Mouse (Mus musculus) thymus, adult 2 months (tissue): ENCODE measurements at regions not wholly inside any gene's neighbourhood (a gene's known extent, or its start where the extent isn't known, plus 50 kb on each side); places are given as distances from the start of the nearest gene placed in this dataset.
"Not testable (repeated sequence)": the region's sequence is repeated elsewhere in the genome, so short reads cannot be mapped to it uniquely, and the experiment has no call there.

ENCODE experiments used
- DNase-seq: peaks from one replicate; pipeline ENCODE4 v3.0.0; 2021
- H3K27ac ChIP-seq: fragments of 200-500 bp; 2 replicates; pipeline ENCODE4 v1.5.1; 2012; ENCODE audit warnings: low read length, control low read depth; ENCODE audit not compliant: control insufficient read depth, insufficient read depth
- H3K27me3 ChIP-seq: fragments of 200-500 bp; 2 replicates; pipeline ENCODE4 v1.6.1; 2012; ENCODE audit warnings: mild to moderate bottlenecking, low read length, moderate library complexity, mixed read lengths; ENCODE audit not compliant: control insufficient read depth, insufficient read depth
- H3K36me3 ChIP-seq: fragments of 200-500 bp; 2 replicates; pipeline ENCODE4 v1.6.1; 2012; ENCODE audit warnings: mild to moderate bottlenecking, low read length, moderate library complexity; ENCODE audit not compliant: control insufficient read depth, insufficient read depth
- H3K4me1 ChIP-seq: fragments of 200-500 bp; replicated peaks from 2 replicates; pipeline ENCODE4 v1.6.1; 2012; ENCODE audit warnings: low read length; ENCODE audit not compliant: control insufficient read depth, insufficient read depth
- H3K4me3 ChIP-seq: fragments of 200-500 bp; 2 replicates; pipeline ENCODE4 v1.5.1; 2012; ENCODE audit warnings: mild to moderate bottlenecking, low read length, control low read depth, moderate library complexity; ENCODE audit not compliant: control insufficient read depth, insufficient read depth
- CTCF ChIP-seq: fragments of 200-500 bp; IDR thresholded peaks from 2 replicates; pipeline ENCODE4 v1.5.1; 2012; ENCODE audit warnings: mild to moderate bottlenecking, control low read depth, low read length, moderate library complexity, borderline replicate concordance; ENCODE audit not compliant: control insufficient read depth, poor library complexity, insufficient read depth; ENCODE audit errors: extremely low read depth
- POLR2A ChIP-seq: fragments of 200-500 bp; IDR thresholded peaks from 2 replicates; pipeline ENCODE4 v1.6.1; 2012; ENCODE audit warnings: mild to moderate bottlenecking, low read length, control low read depth, moderate library complexity; ENCODE audit not compliant: control insufficient read depth, poor library complexity, insufficient read depth; ENCODE audit errors: extremely low read depth
- WGBS: fragments of 180-500 bp; shearing (Covaris S2); methylation state at CpG from one replicate; pipeline ENCODE4 v1.1.7; 2018; 5-methylcytosine and 5-hydroxymethylcytosine counted together

GRCm38 (mm10) chr9:43548883-43549282 lies 194.9 kb upstream of the Nectin1 start:
- Histone ChIP-seq H3K4me3 (no peak overlapping the region), H3K27ac (no peak overlapping the region), H3K27me3 (no peaks in the 10 kb centered on the region), H3K4me1 (peaks cover 15% of the 10 kb centered on the region), H3K36me3 (no peaks in the 10 kb centered on the region)
- TF ChIP-seq CTCF, result no peak
- no peak for TF ChIP-seq POLR2A
- DNase-seq, result no peak
- 72% methylated on average over 4 of the region's 4 CpGs for WGBS

DNA sequence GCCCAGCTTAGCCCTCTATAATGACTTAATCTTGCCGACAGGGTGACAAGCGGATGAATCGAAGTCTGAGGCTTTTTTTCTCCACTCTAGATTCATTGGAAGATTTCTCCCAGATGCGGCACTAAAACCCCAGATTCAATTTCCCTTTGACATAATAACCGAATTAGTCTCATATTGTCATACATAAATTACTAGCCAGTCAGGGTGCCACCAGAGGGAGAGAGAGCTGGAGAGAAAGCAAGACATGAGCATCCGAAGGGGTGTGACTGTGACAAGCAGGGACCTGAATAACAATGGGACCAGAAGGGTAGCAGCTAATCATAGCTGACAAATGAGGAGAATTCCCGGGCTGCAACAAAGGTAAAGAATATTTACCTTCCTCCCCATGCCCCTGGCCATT lies 194.5 kb upstream of the Nectin1 start:
- no peak overlapping the region for H3K27ac ChIP-seq
- H3K4me3 ChIP-seq, result no peak overlapping the region
- peaks cover 15% of the 10 kb centered on the region for H3K4me1 ChIP-seq
- DNase-seq, result no peak
- WGBS, result 72% methylated on average over 7 of the region's 7 CpGs
- no peaks in the 10 kb centered on the region for H3K36me3 ChIP-seq
- TF ChIP-seq POLR2A, result no peak
- TF ChIP-seq CTCF, result no peak
- H3K27me3 ChIP-seq, result no peaks in the 10 kb centered on the region

DNA sequence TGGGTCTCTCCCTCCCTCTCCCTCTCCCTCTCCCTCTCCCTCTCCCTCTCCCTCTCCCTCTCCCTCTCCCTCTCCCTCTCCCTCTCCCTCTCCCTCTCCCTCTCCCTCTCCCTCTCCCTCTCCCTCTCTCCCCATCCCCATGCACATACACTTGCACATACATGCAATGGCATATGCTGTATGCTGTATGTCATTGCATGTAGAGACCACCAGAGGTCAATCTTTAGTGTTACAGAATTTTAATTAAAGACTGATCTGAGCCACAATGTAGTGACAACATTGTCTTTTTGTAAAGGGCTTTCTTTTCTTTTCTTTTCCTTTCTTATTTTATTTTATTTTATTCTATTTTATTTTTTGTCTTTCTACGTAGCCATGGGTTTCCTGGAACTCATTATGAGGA lies 191.0 kb upstream of the Nectin1 start:
- H3K4me3 ChIP-seq, DNase-seq, H3K27ac ChIP-seq, H3K36me3 ChIP-seq, H3K27me3 ChIP-seq, H3K4me1 ChIP-seq: not testable (repeated sequence)
- WGBS, result 94% methylated on average over 1 of the region's 1 CpGs

GRCm38 (mm10) chr9:43562016-43562415 lies 181.8 kb upstream of the Nectin1 start:
- Histone ChIP-seq H3K36me3 (no peaks in the 10 kb centered on the region), H3K27ac (no peak overlapping the region), H3K4me1 (no peaks in the 10 kb centered on the region), H3K27me3 (no peaks in the 10 kb centered on the region), H3K4me3 (no peak overlapping the region)
- TF ChIP-seq POLR2A (no peak), CTCF (no peak)
- DNase-seq, result no peak
- WGBS, result 82% methylated on average over 6 of the region's 6 CpGs

DNA sequence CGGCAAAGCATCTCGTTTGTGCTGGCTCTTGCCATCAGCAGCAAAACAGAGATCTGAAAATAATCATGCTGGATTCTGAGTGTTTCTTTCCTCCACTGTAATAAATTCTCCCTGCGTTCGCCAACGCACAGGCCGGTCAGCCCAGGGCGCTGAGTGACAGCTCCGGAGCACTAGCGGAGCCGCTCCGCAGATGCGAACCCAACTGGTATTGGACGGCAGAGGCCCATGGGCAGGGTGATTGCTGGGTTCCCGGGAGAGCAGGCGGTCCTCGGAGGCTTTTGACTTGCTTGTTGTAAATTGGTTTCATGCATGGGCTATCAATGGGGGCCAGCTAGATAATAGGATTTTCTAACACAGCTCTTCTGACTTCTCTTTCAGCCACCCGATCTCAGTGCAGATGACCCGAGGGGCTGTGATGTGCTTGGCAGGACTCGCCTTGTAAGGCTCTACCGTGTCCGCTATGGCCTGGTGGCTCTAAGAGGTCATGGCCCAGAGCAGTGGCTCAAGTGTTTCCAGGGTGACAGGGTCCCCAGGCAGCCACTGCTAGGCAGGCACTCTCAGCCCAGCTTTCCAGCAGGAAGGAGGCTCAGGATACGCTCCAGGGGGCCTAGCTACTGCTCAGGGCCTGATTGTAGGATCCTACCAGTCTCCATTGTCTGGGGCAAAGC lies 179.4 kb upstream of the Nectin1 start:
- WGBS, result 95% methylated on average over 22 of the region's 22 CpGs
- TF ChIP-seq POLR2A (no peak), CTCF (no peak)
- Histone ChIP-seq H3K27me3 (no peaks in the 10 kb centered on the region), H3K36me3 (no peaks in the 10 kb centered on the region), H3K27ac (no peak overlapping the region), H3K4me3 (no peak overlapping the region), H3K4me1 (no peaks in the 10 kb centered on the region)
- DNase-seq, result no peak

DNA sequence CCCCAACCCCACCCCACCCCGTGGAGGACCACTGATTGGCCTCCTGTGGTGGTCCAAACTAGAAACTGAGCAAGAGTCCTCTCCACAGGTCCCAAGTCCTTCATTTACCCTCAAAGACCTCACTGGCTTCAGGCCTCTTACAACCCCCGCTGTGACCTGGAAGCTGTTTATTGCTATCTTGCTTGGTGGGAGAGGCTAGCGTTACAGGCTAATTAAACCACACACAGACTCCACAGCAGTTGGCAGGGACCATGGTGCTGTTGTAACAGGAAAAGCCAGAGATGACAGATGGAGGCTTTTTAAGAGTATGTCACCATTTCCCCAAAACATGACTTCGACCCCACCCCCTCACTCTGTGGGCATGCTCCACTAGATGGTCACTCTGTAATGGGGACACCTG lies 174.9 kb upstream of the Nectin1 start:
- no peak overlapping the region for H3K4me3 ChIP-seq
- TF ChIP-seq POLR2A (no peak), CTCF (no peak)
- H3K27me3 ChIP-seq, result no peaks in the 10 kb centered on the region
- 42% methylated on average over 4 of the region's 4 CpGs for WGBS
- DNase-seq, result no peak
- H3K36me3 ChIP-seq, result no peaks in the 10 kb centered on the region
- H3K27ac ChIP-seq, result no peak overlapping the region
- no peaks in the 10 kb centered on the region for H3K4me1 ChIP-seq

GRCm38 (mm10) chr9:43571086-43571485 lies 172.7 kb upstream of the Nectin1 start:
- WGBS, result 77% methylated on average over 6 of the region's 6 CpGs
- Histone ChIP-seq H3K27ac (no peak overlapping the region), H3K4me3 (no peak overlapping the region), H3K4me1 (no peaks in the 10 kb centered on the region), H3K27me3 (no peaks in the 10 kb centered on the region), H3K36me3 (no peaks in the 10 kb centered on the region)
- DNase-seq, result no peak
- no peak for TF ChIP-seq POLR2A
- no peak for TF ChIP-seq CTCF
